Mouse (Mus musculus): Measurements from ENCODE around the gene B4galnt4. TPM values are rescaled to one million over a fixed set of nuclear protein-coding genes. Genes with fewer than 3 reads are reported as not detected.
"Not testable (repeated sequence)": the region's sequence is repeated elsewhere in the genome, so short reads cannot be mapped to it uniquely, and the experiment has no call there.

Gene B4galnt4
- polyA plus RNA-seq, 1 experiment from 2014 or later = 2.3 TPM

GRCm38 (mm10) chr7:141030390-141030789 lies 30.5 kb upstream of the B4galnt4 start:
- H3K9ac ChIP-seq = no peak overlapping the region

GRCm38 (mm10) chr7:141032458-141033167 lies 28.3 kb upstream of the B4galnt4 start:
- H3K4me1 ChIP-seq = peaks cover 28% of the 10 kb centered on the region
- H3K27me3 ChIP-seq (replicated peaks) = 0 out of 2 replicates have a peak, but pooled peaks cover 5% of the 10 kb centered on the region
- H3K9ac ChIP-seq = no peak overlapping the region
- no peak overlapping the region for H3K27ac ChIP-seq
- peak; percentile 80 for ATAC-seq
- H3K9me3 ChIP-seq (replicated peaks) = no peaks in the 10 kb centered on the region
- WGBS (ENCODE audit: insufficient replicate concordance) = 40% methylated on average over 9 of the region's 9 CpGs
- no peak overlapping the region for H3K4me3 ChIP-seq
- H3K4me2 ChIP-seq = no peak overlapping the region
- H3K36me3 ChIP-seq = no peaks in the 10 kb centered on the region

More at GRCm38 (mm10) chr7:141030390-141030789, 30.5 kb upstream of the B4galnt4 start:
- Histone ChIP-seq H3K4me1 (peaks cover 26% of the 10 kb centered on the region), H3K9me3 (replicated peaks) (no peaks in the 10 kb centered on the region), H3K27ac (no peak overlapping the region), H3K27me3 (replicated peaks) (no peaks in the 10 kb centered on the region), H3K36me3 (no peaks in the 10 kb centered on the region), H3K4me3 (no peak overlapping the region), H3K4me2 (no peak overlapping the region)
- 53% methylated on average over 3 of the region's 3 CpGs for WGBS (ENCODE audit: insufficient replicate concordance)
- ATAC-seq = no peak

- not testable (repeated sequence) for H3K4me3 ChIP-seq; ATAC-seq; H3K9ac ChIP-seq; H3K27me3 ChIP-seq (replicated peaks); H3K4me2 ChIP-seq; H3K36me3 ChIP-seq; H3K9me3 ChIP-seq (replicated peaks); H3K27ac ChIP-seq
- 63% methylated on average over 1 of the region's 2 CpGs for WGBS (ENCODE audit: insufficient replicate concordance)
- H3K4me1 ChIP-seq = peaks cover 44% of the 10 kb centered on the region
Observed at GRCm38 (mm10) chr7:141036624-141037023, 24.3 kb upstream of the B4galnt4 start.

- ATAC-seq = peak; percentile 65
- Histone ChIP-seq H3K36me3 (no peaks in the 10 kb centered on the region), H3K4me2 (peak overlapping the region; percentile 42), H3K4me3 (no peak overlapping the region), H3K9me3 (replicated peaks) (no peaks in the 10 kb centered on the region), H3K27ac (no peak overlapping the region), H3K4me1 (peaks cover 46% of the 10 kb centered on the region), H3K9ac (no peak overlapping the region), H3K27me3 (replicated peaks) (0 out of 2 replicates have a peak, but pooled peaks cover 5% of the 10 kb centered on the region)
- WGBS (ENCODE audit: insufficient replicate concordance) = 43% methylated on average over 20 of the region's 21 CpGs
Observed at GRCm38 (mm10) chr7:141038090-141039032, 22.5 kb upstream of the B4galnt4 start.

GRCm38 (mm10) chr7:141039386-141040107 lies 21.4 kb upstream of the B4galnt4 start:
- H3K4me2 ChIP-seq = no peak overlapping the region
- ATAC-seq = no peak
- 0 out of 2 replicates have a peak, but pooled peaks cover 5% of the 10 kb centered on the region for H3K27me3 ChIP-seq (replicated peaks)
- no peaks in the 10 kb centered on the region for H3K9me3 ChIP-seq (replicated peaks)
- WGBS (ENCODE audit: insufficient replicate concordance) = 79% methylated on average over 4 of the region's 4 CpGs
- no peaks in the 10 kb centered on the region for H3K36me3 ChIP-seq
- no peak overlapping the region for H3K4me3 ChIP-seq
- H3K27ac ChIP-seq = no peak overlapping the region
- H3K9ac ChIP-seq = no peak overlapping the region
- H3K4me1 ChIP-seq = peaks cover 56% of the 10 kb centered on the region

- peaks cover 64% of the 10 kb centered on the region for H3K4me1 ChIP-seq
- H3K4me3 ChIP-seq = no peak overlapping the region
Observed at GRCm38 (mm10) chr7:141040867-141041606, 19.9 kb upstream of the B4galnt4 start.

GRCm38 (mm10) chr7:141041661-141042060 lies 19.2 kb upstream of the B4galnt4 start:
- WGBS (ENCODE audit: insufficient replicate concordance) = 41% methylated on average over 5 of the region's 5 CpGs
- Histone ChIP-seq H3K4me3 (no peak overlapping the region), H3K4me2 (no peak overlapping the region), H3K27ac (peak overlapping the region; percentile 70), H3K9ac (no peak overlapping the region), H3K9me3 (replicated peaks) (no peaks in the 10 kb centered on the region), H3K4me1 (peaks cover 70% of the 10 kb centered on the region), H3K36me3 (no peaks in the 10 kb centered on the region), H3K27me3 (replicated peaks) (no peaks in the 10 kb centered on the region)
- ATAC-seq = no peak

More at GRCm38 (mm10) chr7:141040867-141041606, 19.9 kb upstream of the B4galnt4 start:
- WGBS (ENCODE audit: insufficient replicate concordance) = 49% methylated on average over 6 of the region's 9 CpGs
- ATAC-seq = no peak
- H3K27me3 ChIP-seq (replicated peaks) = 0 out of 2 replicates have a peak, but pooled peaks cover 2% of the 10 kb centered on the region
- no peak overlapping the region for H3K9ac ChIP-seq
- no peaks in the 10 kb centered on the region for H3K36me3 ChIP-seq
- H3K27ac ChIP-seq = peak overlapping the region; percentile 70
- H3K9me3 ChIP-seq (replicated peaks) = no peaks in the 10 kb centered on the region
- no peak overlapping the region for H3K4me2 ChIP-seq

- no peaks in the 10 kb centered on the region for H3K36me3 ChIP-seq
- H3K27ac ChIP-seq = peak overlapping the region; percentile 78
- H3K4me3 ChIP-seq = no peak overlapping the region
- ATAC-seq = peak; percentile 77
- H3K9me3 ChIP-seq (replicated peaks) = no peaks in the 10 kb centered on the region
- no peaks in the 10 kb centered on the region for H3K27me3 ChIP-seq (replicated peaks)
- WGBS (ENCODE audit: insufficient replicate concordance) = 19% methylated on average over 4 of the region's 4 CpGs
- peak overlapping the region; percentile 29; the same call in 1 of the 2 replicates for H3K9ac ChIP-seq
- H3K4me2 ChIP-seq = peak overlapping the region; percentile 53
- peaks cover 78% of the 10 kb centered on the region for H3K4me1 ChIP-seq
Observed at GRCm38 (mm10) chr7:141042539-141042938, 18.4 kb upstream of the B4galnt4 start.

- peak; percentile 71 for ATAC-seq
- 17% methylated on average over 6 of the region's 6 CpGs for WGBS (ENCODE audit: insufficient replicate concordance)
- 0 out of 2 replicates have a peak overlapping the region, but pooled peaks have one; percentile 50 for H3K4me3 ChIP-seq
Observed at GRCm38 (mm10) chr7:141046931-141047580, 13.8 kb upstream of the B4galnt4 start.

GRCm38 (mm10) chr7:141047581-141048225 lies 13.2 kb upstream of the B4galnt4 start:
- peak overlapping the region; percentile 63 for H3K9ac ChIP-seq
- no peaks in the 10 kb centered on the region for H3K9me3 ChIP-seq (replicated peaks)
- no peaks in the 10 kb centered on the region for H3K36me3 ChIP-seq
- H3K27me3 ChIP-seq (replicated peaks) = 0 out of 2 replicates have a peak, but pooled peaks cover under 1% of the 10 kb centered on the region
- peaks cover 53% of the 10 kb centered on the region for H3K4me1 ChIP-seq
- H3K4me2 ChIP-seq = peak overlapping the region; percentile 85
- H3K4me3 ChIP-seq = peak overlapping the region; percentile 50
- 5% methylated on average over 15 of the region's 19 CpGs for WGBS (ENCODE audit: insufficient replicate concordance)
- peak overlapping the region; percentile 91 for H3K27ac ChIP-seq
- ATAC-seq = peak; percentile 47

More at GRCm38 (mm10) chr7:141046931-141047580, 13.8 kb upstream of the B4galnt4 start:
- Histone ChIP-seq H3K27ac (peak overlapping the region; percentile 91), H3K9ac (peak overlapping the region; percentile 63; the same call in 1 of the 2 replicates), H3K27me3 (replicated peaks) (no peaks in the 10 kb centered on the region), H3K4me2 (peak overlapping the region; percentile 85), H3K36me3 (no peaks in the 10 kb centered on the region), H3K4me1 (peaks cover 58% of the 10 kb centered on the region), H3K9me3 (replicated peaks) (no peaks in the 10 kb centered on the region)

All from liver, embryonic 12.5 days (tissue).